Mouse (Mus musculus): ENCODE measurements around the gene Fam19a2. TPM values are rescaled to one million over a fixed set of nuclear protein-coding genes. Genes with fewer than 3 reads are reported as not detected.

Fam19a2 gene
- polyA plus RNA-seq, 1 experiment, result 0.31 TPM

GRCm38 (mm10) chr10:123597059-123597458 is 333.3 kb downstream of the Fam19a2 start:
- Histone ChIP-seq H3K27me3 (ENCODE audit: control insufficient read depth, insufficient read depth, low read length) (no peaks in the 10 kb centered on the region), H3K4me3 (ENCODE audit: control insufficient read depth, insufficient read depth, low read length) (no peak overlapping the region), H3K27ac (ENCODE audit: control insufficient read depth, insufficient read depth, low read length) (no peak overlapping the region), H3K4me1 (replicated peaks; ENCODE audit: control insufficient read depth, insufficient read depth, low read length) (no peaks in the 10 kb centered on the region), H3K36me3 (ENCODE audit: control insufficient read depth, insufficient read depth, low read length) (no peaks in the 10 kb centered on the region)
- WGBS, result 84% methylated on average over 3 of the region's 3 CpGs
- TF ChIP-seq CTCF (IDR thresholded peaks at IDR 0.05; ENCODE audit: borderline replicate concordance, control insufficient read depth, extremely low read depth, insufficient read depth, low read length, poor library complexity) (no peak), POLR2A (IDR thresholded peaks at IDR 0.05; ENCODE audit: control insufficient read depth, extremely low read depth, insufficient read depth, low read length, poor library complexity) (no peak)
- no peak for DNase-seq

GRCm38 (mm10) chr10:123605671-123606070 is 341.9 kb downstream of the Fam19a2 start:
- no peak for DNase-seq
- Histone ChIP-seq H3K36me3 (ENCODE audit: control insufficient read depth, insufficient read depth, low read length) (no peaks in the 10 kb centered on the region), H3K27ac (ENCODE audit: control insufficient read depth, insufficient read depth, low read length) (no peak overlapping the region), H3K27me3 (ENCODE audit: control insufficient read depth, insufficient read depth, low read length) (no peaks in the 10 kb centered on the region), H3K4me3 (ENCODE audit: control insufficient read depth, insufficient read depth, low read length) (no peak overlapping the region), H3K4me1 (replicated peaks; ENCODE audit: control insufficient read depth, insufficient read depth, low read length) (no peaks in the 10 kb centered on the region)
- 54% methylated on average over 2 of the region's 2 CpGs for WGBS
- TF ChIP-seq CTCF (IDR thresholded peaks at IDR 0.05; ENCODE audit: borderline replicate concordance, control insufficient read depth, extremely low read depth, insufficient read depth, low read length, poor library complexity), result no peak
- no peak for TF ChIP-seq POLR2A (IDR thresholded peaks at IDR 0.05; ENCODE audit: control insufficient read depth, extremely low read depth, insufficient read depth, low read length, poor library complexity)

DNA sequence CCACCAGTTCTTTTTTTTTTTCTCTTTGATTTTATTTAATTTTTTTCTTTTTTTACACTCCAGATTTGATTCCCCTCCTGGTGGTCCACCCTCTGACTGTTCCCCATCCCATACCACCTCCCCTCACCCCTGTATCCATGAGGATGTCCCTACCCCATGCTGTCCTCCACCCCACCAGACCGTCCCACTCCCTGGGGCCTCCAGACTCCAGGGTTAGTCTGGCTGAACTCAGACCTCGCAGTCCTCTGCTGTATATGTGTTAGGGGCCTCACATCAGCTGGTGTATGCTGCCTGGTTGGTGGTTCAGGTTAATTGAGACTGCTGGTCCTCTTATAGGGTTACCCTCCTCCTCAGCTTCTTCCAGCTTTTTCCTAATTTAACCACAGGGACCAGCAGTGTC is 362.9 kb downstream of the Fam19a2 start:
- DNase-seq, result no peak
- WGBS, result 86% methylated on average over 2 of the region's 2 CpGs
- Histone ChIP-seq H3K4me3 (ENCODE audit: control insufficient read depth, insufficient read depth, low read length) (no peak overlapping the region), H3K36me3 (ENCODE audit: control insufficient read depth, insufficient read depth, low read length) (no peaks in the 10 kb centered on the region), H3K27ac (ENCODE audit: control insufficient read depth, insufficient read depth, low read length) (no peak overlapping the region), H3K27me3 (ENCODE audit: control insufficient read depth, insufficient read depth, low read length) (no peaks in the 10 kb centered on the region), H3K4me1 (replicated peaks; ENCODE audit: control insufficient read depth, insufficient read depth, low read length) (no peaks in the 10 kb centered on the region)
- TF ChIP-seq CTCF (IDR thresholded peaks at IDR 0.05; ENCODE audit: borderline replicate concordance, control insufficient read depth, extremely low read depth, insufficient read depth, low read length, poor library complexity) (no peak), POLR2A (IDR thresholded peaks at IDR 0.05; ENCODE audit: control insufficient read depth, extremely low read depth, insufficient read depth, low read length, poor library complexity) (no peak)

GRCm38 (mm10) chr10:123629248-123629744 is 365.5 kb downstream of the Fam19a2 start:
- Histone ChIP-seq H3K36me3 (ENCODE audit: control insufficient read depth, insufficient read depth, low read length) (no peaks in the 10 kb centered on the region), H3K4me1 (replicated peaks; ENCODE audit: control insufficient read depth, insufficient read depth, low read length) (no peaks in the 10 kb centered on the region), H3K27me3 (ENCODE audit: control insufficient read depth, insufficient read depth, low read length) (no peaks in the 10 kb centered on the region), H3K27ac (ENCODE audit: control insufficient read depth, insufficient read depth, low read length) (no peak overlapping the region), H3K4me3 (ENCODE audit: control insufficient read depth, insufficient read depth, low read length) (no peak overlapping the region)
- 96% methylated on average over 5 of the region's 5 CpGs for WGBS
- DNase-seq, result no peak
- TF ChIP-seq POLR2A (IDR thresholded peaks at IDR 0.05; ENCODE audit: control insufficient read depth, extremely low read depth, insufficient read depth, low read length, poor library complexity) (no peak), CTCF (IDR thresholded peaks at IDR 0.05; ENCODE audit: borderline replicate concordance, control insufficient read depth, extremely low read depth, insufficient read depth, low read length, poor library complexity) (no peak)

GRCm38 (mm10) chr10:123632029-123632428 is 368.2 kb downstream of the Fam19a2 start:
- H3K36me3 ChIP-seq (ENCODE audit: control insufficient read depth, insufficient read depth, low read length), result no peaks in the 10 kb centered on the region
- 90% methylated on average over 5 of the region's 5 CpGs for WGBS
- TF ChIP-seq POLR2A (IDR thresholded peaks at IDR 0.05; ENCODE audit: control insufficient read depth, extremely low read depth, insufficient read depth, low read length, poor library complexity) (no peak), CTCF (IDR thresholded peaks at IDR 0.05; ENCODE audit: borderline replicate concordance, control insufficient read depth, extremely low read depth, insufficient read depth, low read length, poor library complexity) (no peak)

DNA sequence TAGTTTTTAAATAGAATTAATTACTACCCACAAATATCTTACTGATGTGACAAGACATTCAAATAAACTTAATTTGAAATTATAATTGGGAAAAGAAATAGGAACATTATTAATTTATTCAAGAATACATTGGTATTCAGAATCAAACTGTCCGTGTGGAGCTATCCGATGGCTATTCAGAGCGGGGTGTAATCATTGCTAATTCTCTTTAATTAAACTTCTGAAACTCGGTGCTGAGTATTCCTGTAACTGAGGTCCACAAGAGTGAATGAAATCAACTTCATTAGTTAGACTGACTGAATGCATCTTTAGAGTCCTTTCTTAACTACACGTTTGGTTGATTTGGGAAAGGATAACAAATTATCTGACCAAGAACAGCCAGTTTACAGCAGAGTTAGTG is 372.9 kb downstream of the Fam19a2 start:
- Histone ChIP-seq H3K4me3 (ENCODE audit: control insufficient read depth, insufficient read depth, low read length) (no peak overlapping the region), H3K27ac (ENCODE audit: control insufficient read depth, insufficient read depth, low read length) (no peak overlapping the region), H3K4me1 (replicated peaks; ENCODE audit: control insufficient read depth, insufficient read depth, low read length) (no peaks in the 10 kb centered on the region), H3K27me3 (ENCODE audit: control insufficient read depth, insufficient read depth, low read length) (no peaks in the 10 kb centered on the region), H3K36me3 (ENCODE audit: control insufficient read depth, insufficient read depth, low read length) (no peaks in the 10 kb centered on the region)
- TF ChIP-seq POLR2A (IDR thresholded peaks at IDR 0.05; ENCODE audit: control insufficient read depth, extremely low read depth, insufficient read depth, low read length, poor library complexity) (no peak), CTCF (IDR thresholded peaks at IDR 0.05; ENCODE audit: borderline replicate concordance, control insufficient read depth, extremely low read depth, insufficient read depth, low read length, poor library complexity) (no peak)
- no peak for DNase-seq
- 94% methylated on average over 5 of the region's 5 CpGs for WGBS

More at GRCm38 (mm10) chr10:123632029-123632428, 368.2 kb downstream of the Fam19a2 start:
- Histone ChIP-seq H3K27me3 (ENCODE audit: control insufficient read depth, insufficient read depth, low read length) (no peaks in the 10 kb centered on the region), H3K27ac (ENCODE audit: control insufficient read depth, insufficient read depth, low read length) (no peak overlapping the region), H3K4me1 (replicated peaks; ENCODE audit: control insufficient read depth, insufficient read depth, low read length) (no peaks in the 10 kb centered on the region), H3K4me3 (ENCODE audit: control insufficient read depth, insufficient read depth, low read length) (no peak overlapping the region)
- DNase-seq, result no peak

- Histone ChIP-seq H3K4me3 (ENCODE audit: control insufficient read depth, insufficient read depth, low read length) (no peak overlapping the region), H3K27ac (ENCODE audit: control insufficient read depth, insufficient read depth, low read length) (no peak overlapping the region), H3K4me1 (replicated peaks; ENCODE audit: control insufficient read depth, insufficient read depth, low read length) (no peaks in the 10 kb centered on the region), H3K36me3 (ENCODE audit: control insufficient read depth, insufficient read depth, low read length) (no peaks in the 10 kb centered on the region), H3K27me3 (ENCODE audit: control insufficient read depth, insufficient read depth, low read length) (no peaks in the 10 kb centered on the region)
- DNase-seq, result no peak
- TF ChIP-seq POLR2A (IDR thresholded peaks at IDR 0.05; ENCODE audit: control insufficient read depth, extremely low read depth, insufficient read depth, low read length, poor library complexity), result no peak
- no peak for TF ChIP-seq CTCF (IDR thresholded peaks at IDR 0.05; ENCODE audit: borderline replicate concordance, control insufficient read depth, extremely low read depth, insufficient read depth, low read length, poor library complexity)
Measured at GRCm38 (mm10) chr10:123637496-123637895, 373.7 kb downstream of the Fam19a2 start.
